Mouse (Mus musculus): ENCODE data around the gene Foxn2.

GRCm38 (mm10) chr17:88405076-88405475, 35.4 kb upstream of the Foxn2 start:
- TF ChIP-seq GATA1 (IDR thresholded peaks at IDR 0.05; ENCODE audit: low read length) (no peak), TAL1 (IDR thresholded peaks at IDR 0.05; ENCODE audit: low read length) (no peak)
